Mouse (Mus musculus): ENCODE results near the gene Lrmda. TPM values are rescaled to one million over a fixed set of nuclear protein-coding genes. Genes with fewer than 3 reads are reported as not detected.

Gene Lrmda
- total and polyA plus RNA-seq, 2 experiments from 2014 or later: 0.38 to 0.82 TPM

- no peak for TF ChIP-seq CTCF (IDR thresholded peaks at IDR 0.05; ENCODE audit: low read depth)
- no peak for TF ChIP-seq EP300 (IDR thresholded peaks at IDR 0.05; ENCODE audit: low read depth)
- no peak overlapping the region for H3K4me3 ChIP-seq (ENCODE audit: low read depth, low read length)
- WGBS: 63% methylated on average over 8 of the region's 8 CpGs
- no peaks in the 10 kb centered on the region for H3K27me3 ChIP-seq (ENCODE audit: control insufficient read depth, insufficient read depth, low read length)
- ATAC-seq (ENCODE audit: insufficient read depth, low read depth) (no peak), DNase-seq (ENCODE audit: low spot score) (no peak)
- H3K4me2 ChIP-seq (ENCODE audit: low read depth, low read length): no peak overlapping the region
- H3K9ac ChIP-seq (replicated peaks; ENCODE audit: low read depth, low read length): no peak overlapping the region
- H3K4me1 ChIP-seq (ENCODE audit: control insufficient read depth, insufficient read depth): no peaks in the 10 kb centered on the region
- no peaks in the 10 kb centered on the region for H3K36me3 ChIP-seq (replicated peaks; ENCODE audit: control insufficient read depth, insufficient read depth, low read length)
- no peak overlapping the region for H3K27ac ChIP-seq (ENCODE audit: low read depth)
- no peaks in the 10 kb centered on the region for H3K9me3 ChIP-seq (replicated peaks; ENCODE audit: control insufficient read depth, low read length)
Measured at GRCm38 (mm10) chr14:22495286-22495685, 475.8 kb downstream of the Lrmda start.

GRCm38 (mm10) chr14:22497636-22498131, 478.2 kb downstream of the Lrmda start:
- H3K9me3 ChIP-seq (replicated peaks; ENCODE audit: control insufficient read depth, low read length): no peaks in the 10 kb centered on the region
- no peaks in the 10 kb centered on the region for H3K27me3 ChIP-seq (ENCODE audit: control insufficient read depth, insufficient read depth, low read length)
- no peak for DNase-seq (ENCODE audit: low spot score)
- no peak for TF ChIP-seq EP300 (IDR thresholded peaks at IDR 0.05; ENCODE audit: low read depth)
- 71% methylated on average over 4 of the region's 4 CpGs for WGBS
- no peak overlapping the region for H3K9ac ChIP-seq (replicated peaks; ENCODE audit: low read depth, low read length)
- H3K27ac ChIP-seq (ENCODE audit: low read depth): no peak overlapping the region
- H3K4me2 ChIP-seq (ENCODE audit: low read depth, low read length): no peak overlapping the region
- H3K36me3 ChIP-seq (replicated peaks; ENCODE audit: control insufficient read depth, insufficient read depth, low read length): no peaks in the 10 kb centered on the region
- ATAC-seq (ENCODE audit: insufficient read depth, low read depth): no peak
- H3K4me3 ChIP-seq (ENCODE audit: low read depth, low read length): no peak overlapping the region
- H3K4me1 ChIP-seq (ENCODE audit: control insufficient read depth, insufficient read depth): no peaks in the 10 kb centered on the region

- no peak for TF ChIP-seq EP300 (IDR thresholded peaks at IDR 0.05; ENCODE audit: low read depth)
- TF ChIP-seq CTCF (IDR thresholded peaks at IDR 0.05; ENCODE audit: low read depth): no peak
- Histone ChIP-seq H3K27me3 (ENCODE audit: control insufficient read depth, insufficient read depth, low read length) (no peaks in the 10 kb centered on the region), H3K9me3 (replicated peaks; ENCODE audit: control insufficient read depth, low read length) (no peaks in the 10 kb centered on the region), H3K27ac (ENCODE audit: low read depth) (no peak overlapping the region), H3K36me3 (replicated peaks; ENCODE audit: control insufficient read depth, insufficient read depth, low read length) (no peaks in the 10 kb centered on the region), H3K4me3 (ENCODE audit: low read depth, low read length) (no peak overlapping the region), H3K9ac (replicated peaks; ENCODE audit: low read depth, low read length) (no peak overlapping the region), H3K4me2 (ENCODE audit: low read depth, low read length) (no peak overlapping the region), H3K4me1 (ENCODE audit: control insufficient read depth, insufficient read depth) (no peaks in the 10 kb centered on the region)
- 69% methylated on average over 6 of the region's 6 CpGs for WGBS
- DNase-seq (ENCODE audit: low spot score) (no peak), ATAC-seq (ENCODE audit: insufficient read depth, low read depth) (no peak)
Measured at GRCm38 (mm10) chr14:22509747-22510530, 490.4 kb downstream of the Lrmda start.

- no peak overlapping the region for H3K9ac ChIP-seq (replicated peaks; ENCODE audit: low read depth, low read length)
- ATAC-seq (ENCODE audit: insufficient read depth, low read depth) (no peak), DNase-seq (ENCODE audit: low spot score) (no peak)
- H3K4me2 ChIP-seq (ENCODE audit: low read depth, low read length): no peak overlapping the region
- TF ChIP-seq EP300 (IDR thresholded peaks at IDR 0.05; ENCODE audit: low read depth) (no peak), CTCF (IDR thresholded peaks at IDR 0.05; ENCODE audit: low read depth) (no peak)
- H3K9me3 ChIP-seq (replicated peaks; ENCODE audit: control insufficient read depth, low read length): no peaks in the 10 kb centered on the region
- no peaks in the 10 kb centered on the region for H3K36me3 ChIP-seq (replicated peaks; ENCODE audit: control insufficient read depth, insufficient read depth, low read length)
- no peak overlapping the region for H3K27ac ChIP-seq (ENCODE audit: low read depth)
- no peaks in the 10 kb centered on the region for H3K27me3 ChIP-seq (ENCODE audit: control insufficient read depth, insufficient read depth, low read length)
- no peaks in the 10 kb centered on the region for H3K4me1 ChIP-seq (ENCODE audit: control insufficient read depth, insufficient read depth)
- H3K4me3 ChIP-seq (ENCODE audit: low read depth, low read length): no peak overlapping the region
Measured at GRCm38 (mm10) chr14:22510531-22510785, 490.9 kb downstream of the Lrmda start.

GRCm38 (mm10) chr14:22514362-22515084, 495.0 kb downstream of the Lrmda start:
- no peak overlapping the region for H3K27ac ChIP-seq (ENCODE audit: low read depth)
- H3K36me3 ChIP-seq (replicated peaks; ENCODE audit: control insufficient read depth, insufficient read depth, low read length): no peaks in the 10 kb centered on the region
- H3K4me1 ChIP-seq (ENCODE audit: control insufficient read depth, insufficient read depth): no peaks in the 10 kb centered on the region
- no peaks in the 10 kb centered on the region for H3K9me3 ChIP-seq (replicated peaks; ENCODE audit: control insufficient read depth, low read length)
- H3K4me2 ChIP-seq (ENCODE audit: low read depth, low read length): no peak overlapping the region
- no peak overlapping the region for H3K9ac ChIP-seq (replicated peaks; ENCODE audit: low read depth, low read length)
- no peak for DNase-seq (ENCODE audit: low spot score)
- no peak for TF ChIP-seq CTCF (IDR thresholded peaks at IDR 0.05; ENCODE audit: low read depth)
- TF ChIP-seq EP300 (IDR thresholded peaks at IDR 0.05; ENCODE audit: low read depth): no peak
- no peaks in the 10 kb centered on the region for H3K27me3 ChIP-seq (ENCODE audit: control insufficient read depth, insufficient read depth, low read length)
- ATAC-seq (ENCODE audit: insufficient read depth, low read depth): no peak
- H3K4me3 ChIP-seq (ENCODE audit: low read depth, low read length): no peak overlapping the region
- 40% methylated on average over 5 of the region's 5 CpGs for WGBS

All from heart, postnatal 0 days (tissue).